Mouse (Mus musculus) heart, embryonic 11.5 days (tissue): ENCODE measurements around the gene Mylk. TPM values are rescaled to one million over a fixed set of nuclear protein-coding genes. Genes with fewer than 3 reads are reported as not detected.

ENCODE experiments used
- ATAC-seq: fragments of 200-750 bp; cut with Nextera tagmentation; replicated peaks from 2 replicates; pipeline ENCODE4 v1.8.0; 2017; ENCODE audit warnings: moderate library complexity; ENCODE audit not compliant: insufficient number of reproducible peaks, low FRiP score, low TSS enrichment
- H3K27ac ChIP-seq: fragments of 300-500 bp; sonication (generic); 2 replicates; pipeline ENCODE4 v1.5.1; 2014; ENCODE audit warnings: mild to moderate bottlenecking, low read depth, low read length
- H3K27me3 ChIP-seq: fragments of 300-500 bp; sonication (generic); 2 replicates; pipeline ENCODE4 v1.6.1; 2014; ENCODE audit warnings: mild to moderate bottlenecking, low read length, mixed read lengths; ENCODE audit not compliant: control insufficient read depth, insufficient read depth
- H3K36me3 ChIP-seq: fragments of 300-500 bp; sonication (generic); 2 replicates; pipeline ENCODE4 v1.6.1; 2014; ENCODE audit warnings: mild to moderate bottlenecking, low read length, moderate library complexity, mixed read lengths; ENCODE audit not compliant: control insufficient read depth, insufficient read depth
- H3K4me1 ChIP-seq: fragments of 300-500 bp; sonication (generic); 2 replicates; pipeline ENCODE4 v1.6.1; 2014; ENCODE audit warnings: low read length; ENCODE audit not compliant: control insufficient read depth, insufficient read depth
- H3K4me2 ChIP-seq: fragments of 300-500 bp; sonication (generic); 2 replicates; pipeline ENCODE4 v1.6.1; 2014; ENCODE audit warnings: mild to moderate bottlenecking, moderate library complexity
- H3K4me3 ChIP-seq: fragments of 300-500 bp; sonication (generic); 2 replicates; pipeline ENCODE4 v1.5.1; 2014; ENCODE audit warnings: low read depth, low read length
- H3K9ac ChIP-seq: fragments of 300-500 bp; sonication (generic); 2 replicates; pipeline ENCODE4 v1.6.1; 2014; ENCODE audit warnings: mild to moderate bottlenecking, low read depth, low read length, moderate library complexity
- H3K9me3 ChIP-seq: fragments of 300-500 bp; sonication (generic); replicated peaks from 2 replicates; pipeline ENCODE4 v1.6.1; 2016; ENCODE audit warnings: low read length; ENCODE audit not compliant: control insufficient read depth
- WGBS: fragments of 180-500 bp; shearing (Covaris S2); extraction: QIAGEN DNeasy Blood & Tissue Kit; methylation state at CpG from one replicate; pipeline ENCODE4 v1.1.7; 2014; ENCODE audit not compliant: insufficient replicate concordance; 5-methylcytosine and 5-hydroxymethylcytosine counted together
- polyA plus RNA-seq: library from polyadenylated mRNA; unstranded; fragments of >200 nt; fragmentation: Nextera tagmentation; extraction: Ambion mirVana; gene quantifications from 2 replicates; pipeline ENCODE4 v1.2.1, GENCODE M21; 2014

Mylk gene
- polyA plus RNA-seq, 1 experiment from 2014 or later, result 4.3 TPM

- no peak overlapping the region for H3K9ac ChIP-seq
- ATAC-seq, result no peak
Observed at GRCm38 (mm10) chr16:34899071-34899808, 154.2 kb downstream of the Mylk start.

GRCm38 (mm10) chr16:34899997-34900396 lies 155.0 kb downstream of the Mylk start:
- no peak overlapping the region for H3K4me2 ChIP-seq
- no peak overlapping the region for H3K4me3 ChIP-seq
- H3K27me3 ChIP-seq, result peaks cover 14% of the 10 kb centered on the region
- no peak overlapping the region for H3K27ac ChIP-seq
- H3K36me3 ChIP-seq, result no peaks in the 10 kb centered on the region
- H3K9me3 ChIP-seq, result no peaks in the 10 kb centered on the region
- WGBS, result 48% methylated on average over 5 of the region's 5 CpGs
- ATAC-seq, result no peak
- H3K9ac ChIP-seq, result no peak overlapping the region
- H3K4me1 ChIP-seq, result peaks cover 8% of the 10 kb centered on the region; the same call in 1 of the 2 replicates

More at GRCm38 (mm10) chr16:34899071-34899808, 154.2 kb downstream of the Mylk start:
- peaks cover 14% of the 10 kb centered on the region for H3K27me3 ChIP-seq
- H3K4me3 ChIP-seq, result no peak overlapping the region
- no peaks in the 10 kb centered on the region for H3K36me3 ChIP-seq
- H3K4me1 ChIP-seq, result peaks cover 8% of the 10 kb centered on the region; the same call in 1 of the 2 replicates
- 68% methylated on average over 11 of the region's 11 CpGs for WGBS
- H3K9me3 ChIP-seq, result no peaks in the 10 kb centered on the region
- H3K27ac ChIP-seq, result no peak overlapping the region
- H3K4me2 ChIP-seq, result no peak overlapping the region

- Histone ChIP-seq H3K9ac (no peak overlapping the region), H3K27ac (no peak overlapping the region)
Observed at GRCm38 (mm10) chr16:34900471-34900870, 155.5 kb downstream of the Mylk start.

GRCm38 (mm10) chr16:34901031-34901430 lies 156.0 kb downstream of the Mylk start:
- no peak for ATAC-seq
- Histone ChIP-seq H3K4me1 (peaks cover 8% of the 10 kb centered on the region; the same call in 1 of the 2 replicates), H3K9ac (no peak overlapping the region), H3K9me3 (no peaks in the 10 kb centered on the region), H3K36me3 (no peaks in the 10 kb centered on the region), H3K4me3 (no peak overlapping the region), H3K27ac (no peak overlapping the region), H3K27me3 (peaks cover 14% of the 10 kb centered on the region), H3K4me2 (no peak overlapping the region)
- whole genome bisulfite sequencing, result 32% methylated on average over 2 of the region's 2 CpGs

More at GRCm38 (mm10) chr16:34900471-34900870, 155.5 kb downstream of the Mylk start:
- WGBS, result 83% methylated on average over 5 of the region's 5 CpGs
- Histone ChIP-seq H3K4me2 (no peak overlapping the region), H3K9me3 (no peaks in the 10 kb centered on the region), H3K4me3 (no peak overlapping the region), H3K36me3 (no peaks in the 10 kb centered on the region), H3K4me1 (peaks cover 8% of the 10 kb centered on the region; the same call in 1 of the 2 replicates), H3K27me3 (peaks cover 14% of the 10 kb centered on the region)
- no peak for ATAC-seq

GRCm38 (mm10) chr16:34901611-34902293 lies 156.7 kb downstream of the Mylk start:
- Histone ChIP-seq H3K27ac (no peak overlapping the region), H3K9ac (no peak overlapping the region), H3K36me3 (no peaks in the 10 kb centered on the region)

GRCm38 (mm10) chr16:34902294-34902680 lies 157.3 kb downstream of the Mylk start:
- H3K27ac ChIP-seq, result no peak overlapping the region
- no peak overlapping the region for H3K4me3 ChIP-seq
- no peak for ATAC-seq
- H3K27me3 ChIP-seq, result peaks cover 14% of the 10 kb centered on the region
- no peak overlapping the region for H3K4me2 ChIP-seq
- no peaks in the 10 kb centered on the region for H3K36me3 ChIP-seq
- H3K9ac ChIP-seq, result no peak overlapping the region
- no peaks in the 10 kb centered on the region for H3K9me3 ChIP-seq
- peaks cover 8% of the 10 kb centered on the region; the same call in 1 of the 2 replicates for H3K4me1 ChIP-seq
- 13% methylated on average over 9 of the region's 9 CpGs for WGBS

More at GRCm38 (mm10) chr16:34901611-34902293, 156.7 kb downstream of the Mylk start:
- Histone ChIP-seq H3K4me2 (no peak overlapping the region), H3K4me1 (peaks cover 8% of the 10 kb centered on the region; the same call in 1 of the 2 replicates), H3K4me3 (no peak overlapping the region), H3K27me3 (peaks cover 14% of the 10 kb centered on the region), H3K9me3 (no peaks in the 10 kb centered on the region)
- 65% methylated on average over 7 of the region's 7 CpGs for WGBS
- no peak for ATAC-seq

- Histone ChIP-seq H3K4me2 (no peak overlapping the region), H3K4me3 (no peak overlapping the region), H3K4me1 (peaks cover 8% of the 10 kb centered on the region; the same call in 1 of the 2 replicates), H3K36me3 (no peaks in the 10 kb centered on the region), H3K9me3 (no peaks in the 10 kb centered on the region), H3K9ac (no peak overlapping the region), H3K27me3 (peaks cover 14% of the 10 kb centered on the region), H3K27ac (no peak overlapping the region)
- ATAC-seq, result no peak
- 79% methylated on average over 8 of the region's 8 CpGs for WGBS
Observed at GRCm38 (mm10) chr16:34902761-34903160, 157.8 kb downstream of the Mylk start.

- no peak overlapping the region for H3K4me3 ChIP-seq
- H3K9me3 ChIP-seq, result no peaks in the 10 kb centered on the region
- H3K4me2 ChIP-seq, result no peak overlapping the region
- no peak overlapping the region for H3K27ac ChIP-seq
- H3K9ac ChIP-seq, result no peak overlapping the region
- peaks cover 14% of the 10 kb centered on the region for H3K27me3 ChIP-seq
- WGBS, result 92% methylated on average over 4 of the region's 4 CpGs
- H3K4me1 ChIP-seq, result peaks cover 8% of the 10 kb centered on the region; the same call in 1 of the 2 replicates
- ATAC-seq, result no peak
- H3K36me3 ChIP-seq, result no peaks in the 10 kb centered on the region
Observed at GRCm38 (mm10) chr16:34904876-34905275, 159.9 kb downstream of the Mylk start.
